Mouse (Mus musculus): ENCODE data around the gene Ist1. TPM values are rescaled to one million over a fixed set of nuclear protein-coding genes. Genes with fewer than 3 reads are reported as not detected.

The Ist1 gene
- 62.3 and 71.9 TPM in 2 replicates for polyA plus RNA-seq (2021; fragmentation: Nextera tagmentation)
- long read RNA-seq, experiment 1, full-length matches to known transcripts: 399 of 641 reads
- long read RNA-seq, experiment 1, partial matches to known transcripts: 136 of 641 reads
- long read RNA-seq, experiment 1, other reads (novel, unspliced or antisense): 106 of 641 reads
- long read RNA-seq, experiment 2, full-length matches to known transcripts: 38 of 115 reads
- long read RNA-seq, experiment 2, partial matches to known transcripts: 61 of 115 reads
- long read RNA-seq, experiment 2, other reads (novel, unspliced or antisense): 16 of 115 reads

DNA sequence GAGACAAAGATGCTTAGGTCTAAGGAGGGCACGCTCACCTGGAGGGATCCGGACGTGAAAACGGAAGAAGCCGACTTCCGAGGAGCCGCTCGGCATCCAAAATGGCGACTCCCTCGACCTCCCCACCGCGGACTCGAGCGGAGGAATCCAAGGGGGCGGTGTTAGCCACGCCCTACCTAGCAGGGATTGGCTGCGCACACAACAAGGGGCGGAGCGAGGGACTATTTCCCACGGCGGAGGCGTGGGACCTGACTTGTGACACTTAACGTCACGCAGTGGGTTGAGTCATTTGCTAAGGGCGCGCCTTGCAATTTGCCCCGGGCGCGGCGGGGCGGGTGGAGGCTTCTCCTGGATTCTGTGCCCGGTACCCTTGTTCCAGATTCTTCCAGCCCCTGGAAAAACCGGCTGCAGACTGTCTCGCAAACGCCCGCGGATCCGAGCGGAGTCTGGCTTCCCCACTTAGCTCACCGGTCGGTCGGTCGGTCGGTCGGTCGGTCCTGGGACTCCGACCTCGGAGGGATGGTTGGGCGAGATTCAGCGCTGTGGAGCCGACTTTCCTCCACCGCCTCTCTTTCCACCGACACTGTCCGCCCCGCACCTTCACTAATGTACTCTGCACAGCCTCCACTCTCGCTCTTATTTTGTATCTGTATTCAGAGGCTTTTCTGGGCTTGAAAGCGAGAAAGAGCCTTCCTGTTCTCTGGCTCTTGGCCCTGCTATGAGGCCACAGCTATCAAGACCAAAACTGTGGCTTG, at the start of gene Ist1:
Gene Ist1 (minus strand): TSS at position 115 of the 755 bp plus-strand sequence.

DNA sequence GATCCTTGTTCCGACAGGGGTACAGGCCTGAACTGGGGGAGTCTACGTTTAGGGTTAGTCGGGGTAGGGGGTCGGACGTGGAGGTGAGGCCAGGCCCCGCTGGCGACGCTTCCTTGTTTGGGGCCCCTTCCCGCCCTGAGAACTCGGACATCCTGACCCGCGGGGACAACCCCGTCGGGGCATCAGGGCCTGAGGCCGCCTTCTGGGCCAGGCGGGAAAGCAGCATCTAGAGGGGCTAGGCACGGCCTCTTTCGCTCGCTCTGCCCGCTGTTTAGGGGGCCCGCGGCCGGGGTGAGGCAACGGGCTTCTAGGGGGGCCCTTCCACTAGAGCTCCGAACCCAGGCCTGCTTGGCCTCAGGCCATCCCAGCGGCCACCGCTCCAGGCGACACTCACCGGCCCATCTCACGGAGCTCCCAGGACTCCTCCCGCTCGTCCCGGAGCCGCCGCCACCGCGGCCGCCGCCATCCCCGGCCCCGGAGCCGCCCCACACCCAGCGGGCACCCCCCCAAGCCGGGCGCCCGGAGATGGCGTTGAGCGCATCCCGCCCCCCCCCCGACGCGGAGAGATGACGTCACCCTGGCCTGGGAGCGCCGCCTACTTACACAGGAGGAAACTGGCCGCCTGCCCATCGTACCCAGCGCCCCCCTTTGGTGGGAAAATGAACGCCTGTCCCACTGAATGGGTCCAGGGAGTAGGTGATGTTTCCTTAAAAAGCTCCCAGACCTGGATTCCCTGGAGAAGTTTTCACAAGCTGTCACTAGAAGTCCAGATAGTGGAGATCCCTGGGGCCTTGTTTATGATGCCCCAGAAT, 44.4 kb upstream of the Ist1 start, which contains the start of gene Atxn1l:
Gene Atxn1l (minus strand): TSS at position 503 of the 812 bp plus-strand sequence.

DNA sequence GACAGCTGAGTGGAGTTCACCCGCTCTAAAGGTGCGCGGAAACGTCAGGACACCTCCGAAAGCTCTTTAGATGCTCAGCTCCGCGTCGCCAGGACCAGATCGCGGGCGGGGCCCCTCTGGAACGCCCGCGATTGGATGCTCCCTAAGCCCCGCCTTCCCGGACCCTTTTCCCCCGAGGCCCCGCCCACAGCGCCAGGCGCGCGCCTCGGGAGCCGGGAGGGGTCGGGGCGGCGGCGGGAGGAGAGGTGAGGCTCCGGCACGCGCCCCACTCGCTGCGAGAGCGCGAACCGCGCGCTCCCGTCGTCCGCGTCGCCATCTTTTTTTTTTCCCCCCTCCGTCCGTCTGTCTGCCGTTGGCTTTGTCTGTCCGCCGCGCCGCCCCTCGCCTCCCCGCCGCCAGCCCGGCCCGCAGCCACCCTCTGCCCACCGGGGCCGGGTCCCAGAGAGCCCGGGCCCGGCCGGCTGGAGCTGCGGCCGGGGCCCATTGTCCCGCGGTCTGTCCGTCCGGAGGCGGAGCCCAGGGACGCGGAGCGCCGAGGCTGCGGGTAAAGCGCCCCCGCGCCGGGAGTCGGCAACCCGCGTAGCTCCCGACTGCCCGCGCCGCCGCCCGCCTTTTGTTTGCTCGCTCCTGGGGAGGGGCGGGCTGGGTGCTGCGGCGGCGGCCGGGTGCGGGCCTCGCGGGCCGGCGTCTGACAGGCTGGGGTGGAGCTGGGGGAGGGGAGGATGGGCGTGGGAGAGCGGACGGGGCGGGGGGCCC, 12.4 kb upstream of the Ist1 start, which contains the start of gene Zfp821:
Gene Zfp821 (plus strand): TSS at position 227 of the 756 bp plus-strand sequence.

Other genes with a start within 250 kb of the Ist1 start
- gene Pmfbp1, start 199.2 kb downstream of the Ist1 start, polyA plus RNA-seq (2021; fragmentation: Nextera tagmentation): 0.15 and 0.21 TPM in 2 replicates
- 6.7 and 7.2 TPM in 2 replicates for gene Dhx38, start 127.4 kb downstream of the Ist1 start, polyA plus RNA-seq (2021; fragmentation: Nextera tagmentation)
- gene Txnl4b, start 127.4 kb downstream of the Ist1 start, polyA plus RNA-seq (2021; fragmentation: Nextera tagmentation): 78.2 and 101 TPM in 2 replicates
- gene Hp, start 114.1 kb downstream of the Ist1 start, polyA plus RNA-seq (2021; fragmentation: Nextera tagmentation): 0.10 TPM in 1 of 2 replicates, not detected in the other
- 14.2 and 23.1 TPM in 2 replicates for gene Dhodh, start 84.6 kb downstream of the Ist1 start, polyA plus RNA-seq (2021; fragmentation: Nextera tagmentation)
- 0.08 and 0.27 TPM in 2 replicates for gene Pkd1l3, start 78.7 kb downstream of the Ist1 start, polyA plus RNA-seq (2021; fragmentation: Nextera tagmentation)
- gene Zfp821, start 12.3 kb upstream of the Ist1 start, polyA plus RNA-seq (2021; fragmentation: Nextera tagmentation): 9.1 and 25.7 TPM in 2 replicates
- 1.8 and 6.6 TPM in 2 replicates for gene Atxn1l, start 44.5 kb upstream of the Ist1 start, polyA plus RNA-seq (2021; fragmentation: Nextera tagmentation)
- gene Ap1g1, start 85.3 kb upstream of the Ist1 start, polyA plus RNA-seq (2021; fragmentation: Nextera tagmentation): 19.9 and 25.1 TPM in 2 replicates
- gene Phlpp2, start 175.3 kb upstream of the Ist1 start, polyA plus RNA-seq (2021; fragmentation: Nextera tagmentation): 5.7 and 7.5 TPM in 2 replicates